Comparison of ENCODE assay signal across 8 mouse cellular contexts in genomic region chr17:69383201-69383940, GRCm38 (mm10). TPM values are rescaled to one million over a fixed set of nuclear protein-coding genes. Genes with fewer than 3 reads are reported as not detected.
DNase-seq lines count a peak whose midpoint lies in the region; ATAC-seq lines count a peak whose summit lies in the region.

No protein-coding gene starts in this region.

- no peaks in the 10 kb centered on the region for H3K9me3 ChIP-seq in midbrain, embryonic 10.5 days (replicated peaks)

- peaks cover 21% of the 10 kb centered on the region for H3K4me1 ChIP-seq in midbrain, embryonic 10.5 days

- H3K4me3 ChIP-seq in midbrain, embryonic 10.5 days, result peak overlapping the region; percentile 88

- peak; percentile 76 for DNase-seq in adrenal gland, postnatal 25 days
- DNase-seq in embryo, embryonic 9.5 days (ENCODE audit: extremely low spot score), result peak; percentile 79
- DNase-seq in kidney, adult 11 months, result peak; percentile 77
- DNase-seq in left cerebral cortex, postnatal 4 days, result peak; percentile 82
- DNase-seq in midbrain, embryonic 10.5 days (ENCODE audit: low spot score), result peak; percentile 78
- DNase-seq in right cerebral cortex, postnatal 4 days, result peak; percentile 75
- peak; percentile 71 to 81 for DNase-seq in urinary bladder, postnatal 4 days (ENCODE audit: low spot score in 2 of 2)

- intact Hi-C loops in left cerebral cortex, postnatal 4 days (cut with DNase I), result no loop called here

- no peaks in the 10 kb centered on the region for H3K27me3 ChIP-seq in midbrain, embryonic 10.5 days (ENCODE audit: low read depth, poor library complexity, severe bottlenecking)

- H3K27ac ChIP-seq in midbrain, embryonic 10.5 days (replicated peaks), result peak overlapping the region; percentile 100

- H3K36me3 ChIP-seq in midbrain, embryonic 10.5 days, result peaks cover 26% of the 10 kb centered on the region

- peak; percentile 33 for ATAC-seq in granulocyte monocyte progenitor cell, adult 5-6 weeks (replicated peaks; ENCODE audit: poor library complexity, severe bottlenecking)

- 3% methylated on average over 108 of the region's 128 CpGs for WGBS in midbrain, embryonic 10.5 days

RNA-seq across cellular contexts. Expression of gene Zbtb14, which starts 0.5 kb away (rescaled TPM):
- 19.7 and 22.7 TPM in 2 replicates for total RNA-seq in adrenal gland, postnatal 25 days (2021)
- total RNA-seq in granulocyte monocyte progenitor cell, adult 5-6 weeks (2014; fragmentation: Nextera tagmentation), result 16.5 and 17.3 TPM in 2 replicates
- 25.8 and 33.2 TPM in 2 replicates for total RNA-seq in granulocyte monocyte progenitor cell, adult 5-6 weeks (2017)
- total RNA-seq in left cerebral cortex, postnatal 4 days (2021), result 10 to 100 TPM; 25.4 to 26.8 TPM
- 33.2 and 33.7 TPM in 2 replicates for polyA plus RNA-seq in midbrain, embryonic 10.5 days (2016; fragmentation: Nextera tagmentation; extraction: Ambion mirVana)

RNA-seq across cellular contexts. Expression of gene Akain1, which starts 55.8 kb away (rescaled TPM):
- total RNA-seq in adrenal gland, postnatal 25 days (2021), result not detected in 2 replicates
- not detected in 2 replicates for total RNA-seq in granulocyte monocyte progenitor cell, adult 5-6 weeks (2014; fragmentation: Nextera tagmentation)
- not detected in 2 replicates for total RNA-seq in granulocyte monocyte progenitor cell, adult 5-6 weeks (2017)
- total RNA-seq in left cerebral cortex, postnatal 4 days (2021), result under 1 TPM in 1 of 2 experiments, not detected in 1; 0.24 TPM
- 0.05 TPM in 1 of 2 replicates, not detected in the other for polyA plus RNA-seq in midbrain, embryonic 10.5 days (2016; fragmentation: Nextera tagmentation; extraction: Ambion mirVana)

Comparison
In these comparisons a context has a peak if more than half of its experiments do, and no peak if none do; other contexts are left out.
1. Peak in every context shown above with its lines: DNase-seq, ATAC-seq, H3K4me3 ChIP-seq and H3K27ac ChIP-seq.